Mouse (Mus musculus) hindbrain, embryonic 16.5 days (tissue): ENCODE measurements at regions not wholly inside any gene's neighbourhood (a gene's known extent, or its start where the extent isn't known, plus 50 kb on each side); places are given as distances from the start of the nearest gene placed in this dataset.

Experiments used
- ATAC-seq: fragments of 200-750 bp; cut with Nextera tagmentation; 2 replicates; pipeline ENCODE4 v1.8.0; 2017; ENCODE audit warnings: moderate TSS enrichment, moderate library complexity
- H3K27ac ChIP-seq: fragments of 300-500 bp; sonication (generic); 2 replicates; pipeline ENCODE4 v1.5.1; 2014; ENCODE audit warnings: low read depth, mild to moderate bottlenecking, control low read depth, low read length, moderate library complexity
- H3K27me3 ChIP-seq: fragments of 300-500 bp; sonication (generic); replicated peaks from 2 replicates; pipeline ENCODE4 v1.6.1; 2014; ENCODE audit warnings: low read length; ENCODE audit not compliant: control insufficient read depth, insufficient read depth
- H3K36me3 ChIP-seq: fragments of 300-500 bp; sonication (generic); 2 replicates; pipeline ENCODE4 v1.6.1; 2014; ENCODE audit warnings: mild to moderate bottlenecking, low read length, moderate library complexity, mixed read lengths; ENCODE audit not compliant: control insufficient read depth, insufficient read depth
- H3K4me1 ChIP-seq: fragments of 300-500 bp; sonication (generic); 2 replicates; pipeline ENCODE4 v1.6.1; 2014; ENCODE audit warnings: low read depth, low read length; ENCODE audit not compliant: control insufficient read depth, insufficient read depth
- H3K4me2 ChIP-seq: fragments of 300-500 bp; sonication (generic); 2 replicates; pipeline ENCODE4 v1.6.1; 2014; ENCODE audit warnings: mild to moderate bottlenecking, low read length, control low read depth, moderate library complexity
- H3K4me3 ChIP-seq: fragments of 300-500 bp; sonication (generic); 2 replicates; pipeline ENCODE4 v1.5.1; 2014; ENCODE audit warnings: mild to moderate bottlenecking, low read length, control low read depth, moderate library complexity
- H3K9ac ChIP-seq: fragments of 300-500 bp; sonication (generic); 2 replicates; pipeline ENCODE4 v1.6.1; 2014; ENCODE audit warnings: low read depth, mild to moderate bottlenecking, control low read depth, low read length, moderate library complexity
- H3K9me3 ChIP-seq: fragments of 300-500 bp; sonication (generic); 2 replicates; pipeline ENCODE4 v1.6.1; 2014; ENCODE audit warnings: mild to moderate bottlenecking, low read length, moderate library complexity; ENCODE audit not compliant: control insufficient read depth
- WGBS: fragments of 180-500 bp; shearing (Covaris S2); extraction: QIAGEN DNeasy Blood & Tissue Kit; methylation state at CpG from one replicate; pipeline ENCODE4 v1.1.7; 2014; 5-methylcytosine and 5-hydroxymethylcytosine counted together

DNA sequence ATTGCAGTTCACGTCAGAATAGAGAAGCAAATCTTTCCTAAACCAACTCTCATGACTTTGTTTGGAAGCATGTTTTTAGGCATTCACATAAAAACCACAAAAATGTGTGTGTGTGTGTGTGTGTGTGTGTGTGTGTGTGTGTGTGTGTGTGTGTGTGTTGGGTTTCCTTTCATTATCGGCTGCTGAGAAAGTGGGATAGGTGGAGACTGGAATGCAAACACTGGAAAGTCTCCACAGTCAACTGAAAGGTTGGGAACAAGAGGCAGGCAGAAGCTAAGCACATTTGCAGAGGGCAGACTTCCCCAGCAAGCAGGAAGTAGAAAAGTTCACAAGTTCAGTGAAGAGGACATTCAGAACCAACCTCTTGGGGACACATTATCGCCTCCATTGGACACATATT, 176.5 kb downstream of the Tmsb4x start:
- 64% methylated on average over 3 of the region's 3 CpGs for WGBS

DNA sequence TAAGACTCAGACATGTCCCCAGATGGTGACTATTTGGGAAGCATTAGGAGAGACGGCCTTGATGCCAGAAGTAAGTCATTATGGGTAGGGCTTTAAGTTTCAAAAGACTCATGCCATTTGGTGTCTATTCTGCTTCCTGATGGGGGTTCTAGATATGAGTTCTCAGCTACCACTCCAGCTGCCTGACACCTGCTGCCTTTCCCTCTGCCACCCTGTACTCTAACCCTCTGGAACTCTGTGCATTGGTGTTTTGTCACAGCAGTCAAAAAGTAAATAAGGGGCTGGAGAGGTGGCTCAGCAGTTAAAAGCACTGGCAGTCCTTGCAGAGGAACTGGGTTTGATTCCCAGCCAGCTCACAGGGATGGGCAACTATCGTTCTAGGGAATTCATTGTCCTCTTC, 177.6 kb downstream of the Tmsb4x start:
- no peaks in the 10 kb centered on the region for H3K36me3 ChIP-seq
- WGBS, result 87% methylated on average over 2 of the region's 2 CpGs
- no peak overlapping the region for H3K4me3 ChIP-seq
- no peak overlapping the region for H3K4me2 ChIP-seq
- no peak overlapping the region for H3K27ac ChIP-seq
- ATAC-seq, result no peak
- no peaks in the 10 kb centered on the region for H3K4me1 ChIP-seq
- no peaks in the 10 kb centered on the region for H3K9me3 ChIP-seq
- H3K9ac ChIP-seq, result no peak overlapping the region
- peaks cover 3% of the 10 kb centered on the region for H3K27me3 ChIP-seq

More for the DNA sequence above, 176.5 kb downstream of the Tmsb4x start:
- H3K4me2 ChIP-seq, result no peak overlapping the region
- H3K36me3 ChIP-seq, result no peaks in the 10 kb centered on the region
- no peaks in the 10 kb centered on the region for H3K4me1 ChIP-seq
- no peaks in the 10 kb centered on the region for H3K9me3 ChIP-seq
- H3K4me3 ChIP-seq, result no peak overlapping the region
- no peak overlapping the region for H3K9ac ChIP-seq
- ATAC-seq, result no peak
- H3K27me3 ChIP-seq, result peaks cover 3% of the 10 kb centered on the region
- H3K27ac ChIP-seq, result no peak overlapping the region

DNA sequence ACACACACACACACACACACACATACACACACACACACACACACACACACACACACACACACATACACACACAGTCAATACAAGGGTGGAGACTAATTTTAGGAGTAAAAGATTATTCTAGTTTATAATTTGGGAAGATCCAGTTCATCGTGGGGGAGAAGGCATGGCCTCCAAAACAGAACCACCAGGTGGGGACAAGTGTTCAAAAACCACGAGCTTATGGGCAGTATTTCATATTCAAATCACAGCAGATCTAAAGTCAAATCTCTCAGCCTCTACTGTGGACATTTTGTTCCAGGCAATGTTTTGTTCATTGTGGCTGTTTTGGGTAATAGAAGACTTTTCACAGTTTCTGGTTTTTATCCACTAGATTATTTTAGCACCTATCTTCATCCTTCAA, 193.5 kb downstream of the Tmsb4x start:
- Histone ChIP-seq H3K36me3 (no peaks in the 10 kb centered on the region), H3K4me2 (no peak overlapping the region), H3K27me3 (peaks cover 8% of the 10 kb centered on the region; the same call in 1 of the 2 replicates), H3K9ac (no peak overlapping the region), H3K4me3 (no peak overlapping the region), H3K4me1 (no peaks in the 10 kb centered on the region), H3K27ac (no peak overlapping the region), H3K9me3 (no peaks in the 10 kb centered on the region)
- WGBS, result 79% methylated on average over 2 of the region's 2 CpGs
- ATAC-seq, result no peak

DNA sequence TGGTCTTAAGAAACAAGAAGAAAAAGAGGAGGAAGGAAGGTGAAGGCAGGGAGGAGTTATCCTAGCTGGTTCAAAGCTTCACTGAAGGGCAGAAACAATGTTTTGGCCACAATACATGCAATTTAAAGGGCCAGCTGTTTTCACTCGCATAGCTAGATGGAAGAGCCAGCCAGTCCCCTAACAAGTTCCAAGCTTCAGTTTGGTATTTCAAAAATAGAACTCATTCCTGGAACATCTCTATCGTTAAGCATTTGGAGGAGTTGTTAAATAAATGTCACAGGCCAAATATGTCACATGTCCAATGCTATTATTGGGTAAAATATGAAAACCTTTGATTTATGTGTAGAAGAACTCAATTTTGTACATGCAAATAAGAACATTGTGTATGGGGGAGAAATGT, 194.8 kb downstream of the Tmsb4x start:
- Histone ChIP-seq H3K9me3 (no peaks in the 10 kb centered on the region), H3K27me3 (peaks cover 7% of the 10 kb centered on the region; the same call in 1 of the 2 replicates), H3K36me3 (no peaks in the 10 kb centered on the region), H3K9ac (no peak overlapping the region), H3K4me2 (no peak overlapping the region), H3K4me1 (no peaks in the 10 kb centered on the region), H3K27ac (no peak overlapping the region), H3K4me3 (no peak overlapping the region)
- no peak for ATAC-seq
- WGBS, result 63% methylated on average over 2 of the region's 2 CpGs

DNA sequence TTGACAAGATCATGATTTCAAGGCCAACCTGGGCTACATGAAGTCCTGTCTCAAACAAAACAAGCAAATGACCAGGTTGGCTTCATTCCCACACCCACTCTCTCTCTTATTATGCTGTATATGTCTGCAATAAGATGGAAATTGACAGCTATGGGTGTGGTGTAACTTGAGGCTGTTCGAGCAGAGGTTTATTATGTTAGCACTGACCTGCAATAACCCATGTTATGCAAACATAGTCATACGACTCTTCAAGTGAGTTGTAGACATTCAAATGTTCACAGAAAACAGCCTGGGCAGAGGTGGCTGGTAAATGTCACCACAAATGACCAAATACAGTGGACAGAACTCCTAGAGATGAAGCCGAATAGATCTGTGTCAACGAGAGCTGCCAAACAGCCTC, 196.2 kb downstream of the Tmsb4x start:
- Histone ChIP-seq H3K4me3 (no peak overlapping the region), H3K27me3 (peaks cover 7% of the 10 kb centered on the region; the same call in 1 of the 2 replicates), H3K4me2 (no peak overlapping the region), H3K27ac (no peak overlapping the region), H3K36me3 (no peaks in the 10 kb centered on the region), H3K9ac (no peak overlapping the region), H3K4me1 (no peaks in the 10 kb centered on the region), H3K9me3 (no peaks in the 10 kb centered on the region)
- ATAC-seq, result no peak
- WGBS, result 82% methylated on average over 4 of the region's 4 CpGs

DNA sequence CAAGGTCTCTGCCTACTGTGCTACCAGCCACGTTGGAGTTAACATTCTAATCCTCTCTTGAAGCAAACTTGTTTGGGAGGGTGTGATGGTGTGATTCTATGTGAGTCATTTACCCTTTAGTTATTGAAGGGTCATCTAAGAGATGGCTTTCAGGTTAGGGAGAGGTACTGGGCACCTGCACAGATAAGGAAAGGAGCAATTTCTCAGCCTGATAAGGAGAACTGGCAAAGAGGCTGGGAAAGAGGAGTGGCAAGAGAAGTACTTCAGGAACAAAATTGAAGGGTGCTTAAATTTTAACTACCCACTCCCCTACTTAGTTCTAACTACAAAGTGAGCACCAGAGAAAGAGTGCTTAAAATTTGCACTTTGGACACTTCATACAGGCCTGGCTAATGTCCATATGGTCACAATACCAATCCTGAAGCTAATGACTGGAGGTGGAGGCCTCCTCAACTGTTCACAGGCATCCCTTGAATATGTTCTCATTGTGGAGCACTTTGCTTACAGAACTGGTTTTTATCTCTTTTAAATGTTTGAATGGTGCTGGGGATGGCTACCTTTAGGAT, 197.1 kb downstream of the Tmsb4x start:
- H3K27me3 ChIP-seq, result peaks cover 7% of the 10 kb centered on the region; the same call in 1 of the 2 replicates
- ATAC-seq, result no peak
- WGBS, result 80% methylated on average over 1 of the region's 1 CpGs
- H3K4me2 ChIP-seq, result no peak overlapping the region
- no peaks in the 10 kb centered on the region for H3K36me3 ChIP-seq
- H3K9me3 ChIP-seq, result no peaks in the 10 kb centered on the region
- H3K4me1 ChIP-seq, result no peaks in the 10 kb centered on the region
- H3K4me3 ChIP-seq, result no peak overlapping the region
- no peak overlapping the region for H3K27ac ChIP-seq
- H3K9ac ChIP-seq, result no peak overlapping the region

DNA sequence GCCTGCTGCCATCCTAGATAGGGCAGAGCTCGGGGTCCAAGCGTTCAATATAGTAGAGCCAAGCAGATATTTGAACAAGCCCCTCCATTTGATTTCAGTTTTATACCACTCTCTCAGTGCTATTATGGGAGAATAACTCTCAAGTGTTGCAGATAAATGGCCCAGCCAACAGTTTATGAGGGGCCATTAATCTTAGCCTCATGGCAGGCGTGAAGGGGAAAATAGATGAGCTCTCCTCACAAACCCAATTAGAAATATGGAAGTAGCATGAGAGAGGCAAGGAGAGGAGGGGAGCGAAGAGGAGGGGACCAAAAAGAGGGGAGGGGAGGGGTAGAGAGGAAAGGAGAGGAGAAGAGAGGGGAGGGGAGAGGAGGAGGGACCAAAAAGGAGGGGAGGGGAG, 213.3 kb downstream of the Tmsb4x start:
- no peaks in the 10 kb centered on the region for H3K9me3 ChIP-seq
- no peaks in the 10 kb centered on the region for H3K4me1 ChIP-seq
- H3K27me3 ChIP-seq, result peaks cover 3% of the 10 kb centered on the region; the same call in 1 of the 2 replicates
- ATAC-seq, result peak; percentile 61; the same call in 1 of the 2 replicates
- no peak overlapping the region for H3K4me3 ChIP-seq
- 71% methylated on average over 4 of the region's 4 CpGs for WGBS
- H3K4me2 ChIP-seq, result no peak overlapping the region
- no peak overlapping the region for H3K27ac ChIP-seq
- H3K36me3 ChIP-seq, result no peaks in the 10 kb centered on the region
- H3K9ac ChIP-seq, result no peak overlapping the region

DNA sequence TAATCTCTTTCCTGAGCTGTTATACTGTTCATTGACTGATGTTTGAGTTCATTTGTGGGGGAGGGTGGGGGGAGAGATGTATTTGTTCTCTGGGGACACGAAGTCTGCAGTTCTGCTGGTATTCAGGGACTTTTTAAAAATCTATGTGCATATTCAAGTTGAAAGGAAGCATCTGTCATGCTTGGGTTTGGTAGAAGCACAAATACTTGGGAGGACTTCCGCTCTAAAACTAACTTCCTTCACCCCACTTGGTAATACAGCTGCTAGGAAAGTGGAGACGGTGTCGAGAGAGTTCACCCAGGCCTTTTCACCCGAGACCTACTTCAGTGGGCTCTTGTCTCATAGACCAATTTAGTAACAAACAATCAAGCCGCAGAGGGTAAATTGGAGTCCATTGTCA, 228.1 kb downstream of the Tmsb4x start:
- 77% methylated on average over 6 of the region's 6 CpGs for WGBS
- no peak overlapping the region for H3K9ac ChIP-seq
- H3K4me2 ChIP-seq, result no peak overlapping the region
- no peak overlapping the region for H3K4me3 ChIP-seq
- H3K9me3 ChIP-seq, result no peaks in the 10 kb centered on the region
- no peak for ATAC-seq
- peaks cover 5% of the 10 kb centered on the region for H3K27me3 ChIP-seq
- H3K4me1 ChIP-seq, result no peaks in the 10 kb centered on the region
- H3K36me3 ChIP-seq, result no peaks in the 10 kb centered on the region
- H3K27ac ChIP-seq, result no peak overlapping the region

DNA sequence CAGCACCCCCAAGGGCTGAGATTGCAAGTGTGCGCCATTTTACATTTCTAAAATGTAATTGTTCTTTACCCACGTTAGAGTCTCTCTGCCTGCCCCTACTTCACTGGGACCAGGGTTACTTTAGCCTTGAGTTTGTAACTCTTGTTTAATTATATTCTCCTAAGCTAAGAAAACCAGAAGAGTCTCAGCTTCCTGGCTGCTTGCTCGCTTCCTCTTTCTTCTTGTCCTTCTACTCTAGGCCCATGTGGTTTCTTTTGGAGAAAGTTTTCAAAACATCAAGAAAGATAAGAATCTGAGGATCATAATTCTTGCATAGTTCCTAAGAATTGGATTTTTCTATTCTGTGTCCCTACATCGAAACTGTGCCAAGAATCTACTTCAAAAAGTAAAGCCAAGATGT, 228.6 kb downstream of the Tmsb4x start:
- 80% methylated on average over 4 of the region's 4 CpGs for WGBS
- no peak for ATAC-seq

DNA sequence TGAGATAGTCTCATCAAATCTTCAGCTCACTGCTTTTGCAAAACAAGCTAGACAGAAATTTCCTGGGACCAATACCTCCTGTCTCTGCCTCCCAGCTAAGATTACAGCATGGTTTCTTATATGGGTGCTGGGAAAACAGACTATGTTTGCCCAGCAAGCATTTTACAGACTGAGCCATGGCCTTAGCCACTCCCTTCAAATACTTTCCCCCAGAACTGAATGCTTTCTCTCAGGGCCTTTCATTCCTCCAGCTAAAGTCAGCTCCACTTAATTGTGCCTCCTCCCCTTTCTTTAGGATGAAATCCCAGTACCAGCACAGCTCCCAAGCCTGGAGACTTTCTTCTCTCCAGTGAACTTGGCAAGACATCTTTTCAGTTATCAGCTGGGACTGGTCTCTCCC, 232.1 kb downstream of the Tmsb4x start:
- Histone ChIP-seq H3K9ac (no peak overlapping the region), H3K36me3 (no peaks in the 10 kb centered on the region), H3K27me3 (peaks cover 5% of the 10 kb centered on the region; the same call in 1 of the 2 replicates), H3K27ac (no peak overlapping the region), H3K4me1 (no peaks in the 10 kb centered on the region), H3K4me3 (no peak overlapping the region), H3K9me3 (no peaks in the 10 kb centered on the region), H3K4me2 (no peak overlapping the region)
- ATAC-seq, result no peak

More for the DNA sequence above, 228.6 kb downstream of the Tmsb4x start:
- no peak overlapping the region for H3K9ac ChIP-seq
- H3K9me3 ChIP-seq, result no peaks in the 10 kb centered on the region
- peaks cover 5% of the 10 kb centered on the region for H3K27me3 ChIP-seq
- H3K4me1 ChIP-seq, result no peaks in the 10 kb centered on the region
- no peak overlapping the region for H3K4me2 ChIP-seq
- H3K36me3 ChIP-seq, result no peaks in the 10 kb centered on the region
- H3K4me3 ChIP-seq, result no peak overlapping the region
- H3K27ac ChIP-seq, result no peak overlapping the region
